Mouse (Mus musculus) natural killer cell, adult 2 months (primary cell): ENCODE results near the gene Bex1.

Source experiments
- DNase-seq, 2 experiments: peaks; one replicate each; pipeline ENCODE4 v3.0.0; 2022; ENCODE audit warnings: low spot score in 2 of 2

Gene Bex1

DNA sequence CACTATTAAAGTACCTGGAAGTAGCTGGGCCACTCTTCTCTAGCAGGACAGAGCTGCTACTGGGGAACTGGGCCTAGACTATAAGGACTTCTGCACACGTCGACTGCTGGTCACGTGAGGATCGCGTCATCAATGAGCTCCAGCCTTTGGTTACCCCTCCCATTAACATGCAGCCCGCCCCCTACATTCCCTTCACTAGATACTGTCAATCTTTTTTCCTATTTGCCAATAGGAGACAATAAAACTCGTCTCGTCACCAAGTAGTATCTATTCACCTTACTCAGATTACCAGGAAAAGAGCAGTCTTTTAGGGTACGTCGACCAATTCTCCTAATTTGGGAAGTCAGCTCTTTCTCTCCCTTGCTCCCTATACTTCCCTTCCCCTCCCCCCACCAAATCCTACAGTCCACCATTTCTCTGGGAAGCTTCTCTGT lies 43.2 kb downstream of the Bex1 start, which contains the start of gene Tceal8:
Gene Tceal8, minus strand, starts transcription at position 225 of the 434 bp plus-strand sequence.
- DNase-seq: peak; percentile 20 to 24

DNA sequence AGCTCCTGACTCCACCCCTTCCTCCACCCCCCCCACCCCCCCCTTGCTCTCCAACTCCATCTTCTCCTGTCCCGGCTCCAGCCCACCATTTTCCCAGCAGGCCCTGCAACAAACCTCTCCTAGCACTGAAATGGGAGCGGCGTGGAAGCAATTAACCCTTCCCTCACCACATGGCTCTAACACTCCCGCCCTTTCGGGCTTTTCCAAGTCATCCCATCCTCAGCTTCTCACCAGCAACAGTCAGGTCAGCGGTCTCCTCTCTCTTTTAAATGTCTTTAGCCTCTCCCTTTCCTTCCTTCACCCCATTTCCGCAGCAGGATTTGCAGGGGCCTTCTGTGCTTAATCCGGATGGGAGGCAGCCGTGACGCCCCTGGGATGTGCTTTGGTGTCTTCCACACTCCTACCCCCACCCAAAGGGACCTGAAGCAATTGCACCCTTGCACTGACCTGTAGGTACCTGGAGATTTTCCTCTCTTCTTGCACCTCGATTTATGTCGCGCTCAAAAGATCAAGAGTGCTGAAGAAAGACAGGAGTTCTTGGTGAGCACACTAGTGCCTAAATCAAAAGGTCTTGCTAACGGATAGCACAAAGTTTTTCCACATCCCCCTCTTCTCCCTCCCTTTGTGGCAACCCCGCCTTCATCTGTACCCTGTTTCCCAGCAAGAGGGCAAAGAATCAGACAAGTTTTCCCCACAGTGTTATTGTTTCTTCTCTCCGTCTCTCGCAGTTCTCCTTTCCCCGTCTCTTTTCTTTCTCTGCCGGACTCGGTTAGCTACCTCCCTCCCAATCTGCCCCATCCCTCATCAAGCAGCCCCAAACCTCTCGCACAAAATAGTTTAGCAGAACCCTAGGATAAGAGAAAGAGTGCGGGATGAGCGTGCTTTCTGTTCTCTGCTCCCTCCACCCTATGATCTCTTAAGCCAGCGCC lies 43.9 kb downstream of the Bex1 start:
- no peak for DNase-seq

DNA sequence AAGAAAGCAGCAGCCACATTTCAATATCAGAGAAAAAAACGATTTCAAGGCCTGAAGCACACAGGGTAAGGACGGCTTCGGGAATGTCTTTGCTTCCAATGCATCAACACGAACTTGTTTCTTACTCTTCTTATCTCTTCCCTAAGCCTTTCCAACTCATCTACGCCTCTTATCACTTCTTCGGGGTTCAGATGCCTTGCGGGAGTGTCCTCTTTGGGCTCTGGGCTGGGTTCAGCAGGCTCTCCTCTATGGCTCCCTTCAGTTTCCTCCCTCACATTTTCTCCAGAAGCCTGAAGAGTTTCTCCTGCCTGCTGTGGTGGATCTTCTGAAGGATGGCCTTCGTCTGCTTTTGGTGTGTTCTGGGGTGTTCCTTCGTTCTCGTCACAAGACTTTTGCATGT lies 44.7 kb downstream of the Bex1 start:
- no peak for DNase-seq
